Mouse (Mus musculus) ES-E14 (cell line): Measurements from ENCODE around the gene Pigr. TPM values are rescaled to one million over a fixed set of nuclear protein-coding genes. Genes with fewer than 3 reads are reported as not detected.

Experiments
- DNase-seq: peaks from one replicate; pipeline ENCODE4 v3.0.0-alpha.2; 2013; ENCODE audit warnings: low read depth, low spot score
- H3K27ac ChIP-seq: 2 replicates; pipeline ENCODE4 v1.5.1; 2012; ENCODE audit warnings: low read depth, mild to moderate bottlenecking, low read length, moderate library complexity, mixed read lengths; ENCODE audit not compliant: poor library complexity, insufficient read depth, severe bottlenecking
- H3K36me3 ChIP-seq: 2 replicates; pipeline ENCODE4 v1.6.1; 2012; ENCODE audit warnings: mild to moderate bottlenecking, low read length, moderate library complexity, mixed read lengths; ENCODE audit not compliant: control insufficient read depth, poor library complexity, insufficient read depth, severe bottlenecking
- H3K4me1 ChIP-seq, 2 experiments: fragments of 150-350 bp in 1 of 2; sonication (generic) in 1 of 2; 2 replicates each; pipeline ENCODE4 v1.6.1; 2012; ENCODE audit warnings: low read length in 2 of 2, mild to moderate bottlenecking in 1 of 2, mixed read lengths in 1 of 2; ENCODE audit not compliant: control insufficient read depth in 2 of 2, insufficient read depth in 2 of 2, poor library complexity in 1 of 2
- H3K4me3 ChIP-seq, 2 experiments: fragments of 150-350 bp in 1 of 2; sonication (generic) in 1 of 2; 2 replicates each; pipeline ENCODE4 v1.5.1; 2012; ENCODE audit warnings: low read length in 2 of 2, low read depth in 1 of 2, mild to moderate bottlenecking in 1 of 2, mixed read lengths in 1 of 2; ENCODE audit not compliant: insufficient read depth in 1 of 2, poor library complexity in 1 of 2, severe bottlenecking in 1 of 2
- H3K9ac ChIP-seq: 2 replicates; pipeline ENCODE4 v1.6.1; 2012; ENCODE audit warnings: low read depth, mild to moderate bottlenecking, low read length, mixed read lengths; ENCODE audit not compliant: poor library complexity, insufficient read depth, severe bottlenecking
- H3K9me3 ChIP-seq: fragments of 150-350 bp; sonication (generic); 2 replicates; pipeline ENCODE4 v1.6.1; 2012; ENCODE audit warnings: low read depth, mild to moderate bottlenecking, low read length; ENCODE audit not compliant: control insufficient read depth, insufficient read depth
- CHD2 ChIP-seq: IDR thresholded peaks from 2 replicates; pipeline ENCODE4 v1.6.1; 2014; ENCODE audit warnings: mild to moderate bottlenecking, low read depth, low read length, inconsistent platforms
- HCFC1 ChIP-seq: IDR thresholded peaks from 2 replicates; pipeline ENCODE4 v1.6.1; 2012; ENCODE audit warnings: low read length, inconsistent platforms, borderline replicate concordance; ENCODE audit not compliant: insufficient read depth
- MAFK ChIP-seq: IDR thresholded peaks from 2 replicates; pipeline ENCODE4 v1.6.1; 2014; ENCODE audit warnings: mild to moderate bottlenecking, low read depth, low read length, inconsistent platforms; ENCODE audit not compliant: insufficient read depth
- ZC3H11A ChIP-seq: IDR thresholded peaks from 2 replicates; pipeline ENCODE4 v1.6.1; 2012; ENCODE audit warnings: low read depth, mild to moderate bottlenecking, inconsistent platforms, low read length, borderline replicate concordance
- ZNF384 ChIP-seq: IDR thresholded peaks from 2 replicates; pipeline ENCODE4 v1.6.1; 2012; ENCODE audit warnings: low read depth, low read length, inconsistent platforms
- in situ Hi-C, 2 experiments: fragments of 600-800 bp; cut with MboI; formaldehyde crosslinking; loops; one replicate each; pipeline ENCODE4 v1.15.1; 2025; ENCODE audit warnings: low sequenced_read_pairs in 2 of 2, inconsistent platforms in 1 of 2; ENCODE audit not compliant: unreplicated experiment in 2 of 2
- total RNA-seq: library from RNA; depleted of rRNA; stranded (reverse); fragments of 300-350 nt; gene quantifications from 2 replicates; pipeline ENCODE4 v1.2.3, GENCODE M21; 2012

Pigr gene
- total RNA-seq, 1 experiment: 0.04 TPM

DNA sequence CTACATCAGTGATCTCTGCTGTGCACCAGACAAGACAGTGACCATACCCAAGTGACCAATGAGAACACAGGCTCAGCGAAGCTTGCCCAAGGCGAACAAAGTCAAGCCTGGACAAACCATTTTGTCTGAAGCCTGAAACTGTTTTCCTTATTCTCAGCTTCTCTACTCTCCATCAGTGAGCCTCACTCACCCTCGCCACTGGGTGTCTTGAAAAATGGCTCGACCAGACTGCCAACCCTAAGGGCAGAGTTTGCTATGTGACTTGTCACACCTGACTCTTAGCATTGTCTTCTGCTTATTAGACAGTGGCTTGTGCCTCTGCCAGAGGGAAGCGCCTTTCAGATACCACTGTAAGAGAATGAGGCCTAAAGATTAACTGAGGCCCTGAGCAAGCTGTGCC is 38.3 kb downstream of the Pigr start:
- TF ChIP-seq HCFC1 (no peak), CHD2 (no peak), ZC3H11A (no peak), ZNF384 (no peak), MAFK (no peak)
- no peak overlapping the region for H3K4me3 ChIP-seq
- in situ Hi-C loops: no loop called here
- no peaks in the 10 kb centered on the region for H3K4me1 ChIP-seq
- no peaks in the 10 kb centered on the region for H3K36me3 ChIP-seq
- no peak overlapping the region for H3K9ac ChIP-seq
- DNase-seq: no peak
- H3K9me3 ChIP-seq: no peaks in the 10 kb centered on the region
- H3K27ac ChIP-seq: no peak overlapping the region

GRCm38 (mm10) chr1:130865541-130866221 is 39.2 kb downstream of the Pigr start, which contains the start of gene Fcmr:
TSS of gene Fcmr (plus strand) at chr1:130865669.
- Histone ChIP-seq H3K36me3 (no peaks in the 10 kb centered on the region), H3K9me3 (no peaks in the 10 kb centered on the region), H3K4me3 (no peak within 1 kb of the TSS), H3K9ac (no peak within 1 kb of the TSS), H3K4me1 (no peaks in the 10 kb centered on the region), H3K27ac (no peak within 1 kb of the TSS)
- DNase-seq: no peak
- TF ChIP-seq CHD2: no peak
- in situ Hi-C loops: no loop called here

DNA sequence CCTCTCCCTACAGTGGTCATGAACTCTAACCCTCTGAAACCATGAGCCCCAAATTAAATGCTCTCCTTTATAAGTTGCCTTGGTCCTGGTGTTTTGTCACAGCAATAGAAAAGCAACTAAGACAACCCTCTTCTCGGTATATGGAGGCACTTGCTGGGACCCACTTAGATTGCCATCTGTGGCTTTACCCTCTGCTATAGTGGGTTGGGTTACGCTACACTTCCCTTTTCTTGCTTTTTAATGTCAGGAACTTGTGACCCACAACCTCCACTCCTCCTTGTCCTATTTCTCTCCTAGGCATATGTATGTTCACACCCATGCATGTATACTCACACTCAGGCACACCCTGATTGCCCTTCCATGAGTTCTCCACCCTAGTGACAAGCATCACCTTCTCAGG is 46.4 kb downstream of the Pigr start:
- H3K4me1 ChIP-seq: no peaks in the 10 kb centered on the region
- H3K9ac ChIP-seq: no peak overlapping the region
- H3K4me3 ChIP-seq: no peak overlapping the region
- TF ChIP-seq ZNF384 (no peak), CHD2 (no peak), HCFC1 (no peak), MAFK (no peak), ZC3H11A (no peak)
- no peaks in the 10 kb centered on the region for H3K9me3 ChIP-seq
- no peak overlapping the region for H3K27ac ChIP-seq
- H3K36me3 ChIP-seq: no peaks in the 10 kb centered on the region
- in situ Hi-C loops: loop anchor here in 1 of 2 experiments (10.0 kb wide), 1 partner anchor 182 kb away; no protein-coding TSS in a partner anchor
- DNase-seq: no peak

DNA sequence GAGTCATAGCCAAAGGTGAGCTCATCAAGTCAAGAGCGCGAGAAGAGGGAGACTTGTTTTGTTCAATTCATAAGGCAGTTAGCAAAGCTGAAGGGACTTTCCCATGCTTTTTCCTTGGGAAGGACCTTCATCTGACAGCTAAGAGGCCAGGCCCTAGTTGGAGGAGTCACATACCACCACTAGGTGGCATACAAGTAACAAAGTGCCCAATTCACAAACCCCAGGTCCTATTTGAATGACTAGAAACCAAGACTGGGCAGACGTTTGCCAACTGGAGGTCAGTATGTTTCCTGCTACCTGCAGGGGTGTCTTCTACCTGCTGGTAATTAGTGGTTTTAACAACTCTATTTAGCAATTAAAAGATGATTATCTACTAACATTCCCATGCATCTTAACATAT is 48.7 kb downstream of the Pigr start:
- Histone ChIP-seq H3K36me3 (no peaks in the 10 kb centered on the region), H3K27ac (no peak overlapping the region), H3K4me3 (no peak overlapping the region), H3K9ac (no peak overlapping the region), H3K9me3 (no peaks in the 10 kb centered on the region), H3K4me1 (no peaks in the 10 kb centered on the region)
- no peak for TF ChIP-seq ZC3H11A
- no peak for TF ChIP-seq MAFK
- TF ChIP-seq CHD2: no peak
- no peak for TF ChIP-seq HCFC1
- TF ChIP-seq ZNF384: no peak
- in situ Hi-C loops: loop anchor here (10.0 to 25.0 kb wide), 3 partner anchors 180 to 387 kb away; no protein-coding TSS in a partner anchor
- peak; percentile 33 for DNase-seq

- in situ Hi-C loops: loop anchor here (10.0 to 25.0 kb wide), 3 partner anchors 179 to 386 kb away; no protein-coding TSS in a partner anchor
Observed at GRCm38 (mm10) chr1:130875910-130876309, 49.4 kb downstream of the Pigr start.

More at GRCm38 (mm10) chr1:130875910-130876309, 49.4 kb downstream of the Pigr start:
- no peaks in the 10 kb centered on the region for H3K9me3 ChIP-seq
- TF ChIP-seq MAFK (no peak), HCFC1 (no peak), CHD2 (no peak), ZNF384 (no peak), ZC3H11A (no peak)
- no peak overlapping the region for H3K9ac ChIP-seq
- no peak overlapping the region for H3K27ac ChIP-seq
- no peaks in the 10 kb centered on the region for H3K36me3 ChIP-seq
- no peak for DNase-seq
- no peak overlapping the region for H3K4me3 ChIP-seq
- H3K4me1 ChIP-seq: no peaks in the 10 kb centered on the region
